ENCODE assay signal across 14 mouse cellular contexts in the genomic region with DNA sequence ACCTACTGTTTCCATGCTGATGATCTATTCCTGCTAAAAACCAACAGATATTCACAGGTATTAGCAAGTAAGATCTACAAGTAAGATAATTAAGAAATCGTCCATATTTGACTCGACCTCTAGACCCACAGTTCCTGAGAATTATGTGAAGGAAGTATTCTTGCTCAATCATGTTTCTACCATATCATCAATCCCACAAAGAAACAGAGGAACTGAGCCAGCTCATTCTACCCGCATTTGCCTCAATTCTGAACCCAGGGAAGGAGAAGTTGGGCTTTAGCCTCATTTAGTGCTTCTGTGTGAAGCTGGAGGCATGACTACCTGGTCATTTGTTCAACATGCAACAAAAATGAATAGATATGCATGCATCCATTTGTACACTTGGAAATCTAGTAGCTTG.
"Had no signal": no experiment of that assay in that cellular context is flagged by ENCODE, and none has a peak within 500 bp of the region (broad histone marks: within the 10 kb centered on the region; RNA-seq: fewer than 3 reads in every experiment).

No protein-coding gene starts in this region.

- H3K4me3 ChIP-seq: left cerebral cortex, adult 2 months; limb, embryonic 15.5 days; midbrain, embryonic 13.5 days; neural tube, embryonic 12.5 days had no signal

- DNase-seq: kidney, adult 8-10 months; kidney, postnatal 25 days; lung, postnatal 10 days; retina, postnatal 1 day; right cerebral cortex, postnatal 4 days; spleen, adult 18-20 months; thymus, adult 18-20 months; thymus, postnatal 14 days had no signal

- H3K36me3 ChIP-seq: limb, embryonic 15.5 days; midbrain, embryonic 13.5 days; neural tube, embryonic 12.5 days had no signal

- H3K9me3 ChIP-seq: limb, embryonic 15.5 days; midbrain, embryonic 13.5 days; neural tube, embryonic 12.5 days had no signal

- H3K4me1 ChIP-seq: limb, embryonic 15.5 days; midbrain, embryonic 13.5 days; neural tube, embryonic 12.5 days had no signal

- H3K27ac ChIP-seq: left cerebral cortex, adult 2 months; limb, embryonic 15.5 days; liver, embryonic 14.5 days; midbrain, embryonic 13.5 days; neural tube, embryonic 12.5 days had no signal

- H3K4me2 ChIP-seq: limb, embryonic 15.5 days; midbrain, embryonic 13.5 days; neural tube, embryonic 12.5 days had no signal

- ATAC-seq: intestine, embryonic 16.5 days; midbrain, embryonic 13.5 days had no signal

- H3K9ac ChIP-seq: limb, embryonic 15.5 days; liver, embryonic 14.5 days; midbrain, embryonic 13.5 days; neural tube, embryonic 12.5 days had no signal

- H3K27me3 ChIP-seq: limb, embryonic 15.5 days; midbrain, embryonic 13.5 days; neural tube, embryonic 12.5 days had no signal
